Mouse (Mus musculus): ENCODE data around the gene Msmb.
A peak's percentile ranks its signal among the peaks of the same experiment; 100 is the strongest.
"Not testable (repeated sequence)": the region's sequence is repeated elsewhere in the genome, so short reads cannot be mapped to it uniquely, and the experiment has no call there.

Msmb gene

GRCm38 (mm10) chr14:32179393-32180195 lies 37.8 kb downstream of the Msmb start:
- DNase-seq: no peak

GRCm38 (mm10) chr14:32180861-32181260 lies 39.0 kb downstream of the Msmb start:
- DNase-seq: no peak

GRCm38 (mm10) chr14:32183846-32184245 lies 42.0 kb downstream of the Msmb start:
- no peak for DNase-seq

- no peak for DNase-seq
Observed at GRCm38 (mm10) chr14:32190627-32191391, 49.0 kb downstream of the Msmb start.

DNA sequence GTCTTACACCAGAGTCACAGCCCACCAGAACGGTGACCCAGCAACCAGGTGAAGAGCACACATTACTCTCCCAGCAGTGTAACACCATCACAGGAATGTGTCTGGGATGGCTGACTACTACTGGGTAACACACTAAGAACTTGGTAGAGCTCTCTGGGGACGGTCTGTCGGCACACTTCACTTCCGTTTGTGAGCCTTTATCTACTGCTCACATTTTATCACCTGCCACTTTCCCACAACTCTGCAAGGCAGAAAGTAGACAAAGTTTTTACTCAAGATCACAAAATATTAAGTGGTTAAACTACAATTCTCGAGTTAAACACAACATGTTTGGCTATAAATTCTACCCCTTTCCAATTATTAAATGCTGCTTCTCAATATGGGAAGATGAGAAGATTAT lies 50.1 kb downstream of the Msmb start:
- DNase-seq: no peak

DNA sequence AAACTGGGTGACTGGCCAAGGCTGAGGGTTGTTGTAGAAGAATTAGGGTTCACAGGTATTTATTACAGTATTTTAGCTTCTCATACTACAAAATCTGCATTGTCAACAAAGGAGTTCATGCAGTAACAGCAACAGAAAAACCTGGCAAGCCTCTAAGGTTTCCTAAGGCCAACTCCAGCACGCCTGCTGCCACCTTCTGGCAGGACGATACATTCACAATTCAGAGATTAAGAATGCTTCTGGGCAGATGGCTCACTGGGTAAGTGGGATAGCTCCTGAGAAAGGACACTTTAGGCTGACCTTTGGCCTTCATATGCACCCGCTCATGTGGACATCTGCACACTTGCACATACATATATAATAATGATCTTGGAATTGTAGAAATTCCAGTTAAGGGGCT lies 50.6 kb downstream of the Msmb start:
- no peak for DNase-seq

- DNase-seq: not testable (repeated sequence)
Observed at GRCm38 (mm10) chr14:32193557-32193956, 51.7 kb downstream of the Msmb start.

DNA sequence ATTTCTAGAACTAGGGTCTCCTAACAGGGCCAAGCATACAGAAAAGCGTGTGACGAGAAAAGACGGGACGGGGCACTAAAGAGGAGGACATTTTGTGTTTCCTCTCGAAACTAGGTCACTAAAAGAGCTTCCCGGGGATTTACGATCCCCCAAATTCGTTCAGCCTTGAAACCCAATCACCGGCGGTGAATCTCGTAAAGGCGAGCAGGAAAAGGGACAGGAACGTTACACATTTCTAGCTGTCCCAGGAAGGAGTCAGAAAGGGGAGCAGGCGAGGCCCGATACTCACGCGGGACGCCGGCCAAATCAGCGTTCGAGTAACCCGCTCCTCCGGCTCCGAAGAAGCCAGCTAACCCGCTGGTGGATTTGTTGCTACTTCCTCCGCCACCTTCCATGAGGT lies 59.5 kb downstream of the Msmb start:
- DNase-seq: no peak

DNA sequence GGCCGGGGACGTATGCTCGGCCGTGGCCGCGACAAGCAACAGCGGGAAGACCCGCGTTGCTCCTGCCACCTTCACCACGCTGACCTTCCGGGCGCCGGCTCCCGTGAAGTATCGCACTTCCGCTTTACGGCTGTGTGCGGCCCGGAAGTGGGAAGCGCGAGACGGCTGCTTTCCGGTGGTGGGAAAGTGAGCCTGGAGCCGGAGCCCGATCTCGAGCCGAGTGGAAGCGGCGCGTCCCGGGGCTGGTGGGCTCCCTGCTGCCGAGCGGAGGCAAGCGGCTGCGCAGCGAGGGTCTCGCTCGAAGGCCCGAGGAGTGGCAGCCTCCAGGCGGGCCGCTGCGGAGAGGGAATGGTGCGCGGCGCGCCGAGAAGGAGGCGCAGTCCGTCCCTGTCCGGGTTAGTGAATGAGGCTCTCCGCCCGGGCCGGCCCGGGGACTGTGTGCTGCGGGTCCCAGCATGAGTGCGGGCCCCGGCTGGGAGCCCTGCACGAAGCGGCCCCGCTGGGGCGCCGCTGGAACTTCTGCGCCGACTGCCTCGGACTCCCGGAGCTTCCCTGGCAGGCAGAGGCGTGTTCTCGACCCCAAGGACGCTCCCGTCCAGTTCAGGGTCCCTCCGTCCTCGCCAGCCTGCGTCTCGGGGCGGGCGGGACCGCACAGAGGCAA lies 60.1 kb downstream of the Msmb start, which contains the start of the genes Timm23 and Parg:
Gene Timm23, minus strand, starts transcription at position 108 of the 661 bp plus-strand sequence.
Gene Parg, plus strand, starts transcription at position 159 of the 661 bp plus-strand sequence.
- DNase-seq: peak; percentile 75 to 79
